Mouse (Mus musculus): Measurements from ENCODE around the gene Baz2b.

- no peak for TF ChIP-seq POLR2A (IDR thresholded peaks at IDR 0.05; ENCODE audit: control insufficient read depth in 1 of 2, insufficient read depth in 1 of 2, low read depth in 1 of 2, low read length in 2 of 2, poor library complexity in 1 of 2)
- no peak for TF ChIP-seq UBTF (IDR thresholded peaks at IDR 0.05; ENCODE audit: borderline replicate concordance, insufficient read depth, low read depth, low read length)
- no peak for TF ChIP-seq USF2 (IDR thresholded peaks at IDR 0.05; ENCODE audit: borderline replicate concordance in 1 of 2, insufficient read depth in 1 of 2, low read depth in 1 of 2, low read length in 2 of 2)
- no peak for TF ChIP-seq USF1 (IDR thresholded peaks at IDR 0.05; ENCODE audit: low read depth, low read length)
- TF ChIP-seq CTCF (IDR thresholded peaks at IDR 0.05 in 2 of 3, conservative IDR thresholded peaks at IDR 0.05 in 1 of 3; ENCODE audit: control insufficient read depth in 1 of 3, insufficient read depth in 1 of 3, low read depth in 2 of 3, low read length in 3 of 3, poor library complexity in 1 of 3, severe bottlenecking in 1 of 3) = no peak
- no peak for TF ChIP-seq POLR2AphosphoS2 (IDR thresholded peaks at IDR 0.05; ENCODE audit: low read length)
- no peak for TF ChIP-seq TAL1 (IDR thresholded peaks at IDR 0.05; ENCODE audit: low read length)
These were observed 45.9 kb downstream of the Baz2b start for GRCm38 (mm10) chr2:60163744-60164143.
